Mouse (Mus musculus): ENCODE data around the gene Sim2. TPM values are rescaled to one million over a fixed set of nuclear protein-coding genes. Genes with fewer than 3 reads are reported as not detected.

Sim2 gene
- polyA plus RNA-seq, 1 experiment from 2014 or later: 0.11 TPM

GRCm38 (mm10) chr16:94175366-94175986 is 90.7 kb downstream of the Sim2 start:
- no peak overlapping the region for H3K4me2 ChIP-seq (ENCODE audit: low read length)
- H3K36me3 ChIP-seq (ENCODE audit: control insufficient read depth, insufficient read depth, low read length): no peaks in the 10 kb centered on the region
- peaks cover 16% of the 10 kb centered on the region for H3K27me3 ChIP-seq (ENCODE audit: control insufficient read depth, insufficient read depth, low read length)
- H3K4me3 ChIP-seq (ENCODE audit: control insufficient read depth in 1 of 2, insufficient read depth in 1 of 2, low read depth in 1 of 2, low read length in 2 of 2): no peak overlapping the region
- H3K9me3 ChIP-seq (ENCODE audit: control insufficient read depth, low read length): no peaks in the 10 kb centered on the region
- H3K9ac ChIP-seq (ENCODE audit: low read length): no peak overlapping the region
- 88% methylated on average over 7 of the region's 7 CpGs for WGBS
- 0 out of 4 replicates have a peak, but pooled peaks cover 0 to 5% of the 10 kb centered on the region in 2 experiments for H3K4me1 ChIP-seq (ENCODE audit: control insufficient read depth in 2 of 2, insufficient read depth in 2 of 2, low read length in 2 of 2)
- ATAC-seq (ENCODE audit: insufficient number of reproducible peaks, insufficient read depth, low FRiP score, low read depth): no peak
- no peak overlapping the region for H3K27ac ChIP-seq (replicated peaks in 1 of 2; ENCODE audit: control insufficient read depth in 1 of 2, insufficient read depth in 1 of 2, low read depth in 2 of 2, low read length in 2 of 2)

Small RNA genes within 50 kb of the gene (microRNA-seq; reads per million reads assigned to microRNA genes)
- not detected for gene Gm23062

Other genes with a start within 250 kb of the Sim2 start
- 39.0 and 41.1 TPM in 2 replicates for gene Chaf1b, start 201.0 kb upstream of the Sim2 start, polyA plus RNA-seq (2014; fragmentation: Nextera tagmentation; extraction: Ambion mirVana)
- not detected in 2 replicates for gene Cldn14, start 76.1 kb upstream of the Sim2 start, polyA plus RNA-seq (2014; fragmentation: Nextera tagmentation; extraction: Ambion mirVana)
- gene Hlcs, start 228.6 kb downstream of the Sim2 start, polyA plus RNA-seq (2014; fragmentation: Nextera tagmentation; extraction: Ambion mirVana): 7.6 and 8.1 TPM in 2 replicates
- 5.1 and 5.5 TPM in 2 replicates for gene Ripply3, start 243.5 kb downstream of the Sim2 start, polyA plus RNA-seq (2014; fragmentation: Nextera tagmentation; extraction: Ambion mirVana)

All from heart, embryonic 14.5 days (tissue).